Mouse (Mus musculus): ENCODE results near the gene Magohb.

The Magohb gene

GRCm38 (mm10) chr6:131262009-131262408, 31.0 kb downstream of the Magohb start:
- no peak for DNase-seq (ENCODE audit: low read depth)

DNA sequence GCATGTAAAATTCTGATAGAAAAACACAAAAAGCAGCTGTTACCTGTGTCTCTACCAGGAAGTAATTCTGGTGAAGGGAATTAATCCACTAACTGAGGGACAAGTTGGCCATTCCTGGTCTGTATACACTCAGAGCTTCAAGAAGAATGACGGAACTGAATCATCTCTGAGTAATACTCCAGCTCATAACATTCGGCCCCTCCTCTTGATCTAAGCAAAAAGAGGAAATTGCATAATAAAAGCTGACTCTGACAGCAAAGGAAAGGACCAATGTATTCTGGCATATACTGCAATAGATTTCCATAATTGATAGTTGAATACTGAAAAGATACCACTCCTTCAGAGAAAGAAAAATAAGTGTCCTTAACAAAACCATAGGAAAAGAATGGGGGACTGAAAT, 45.8 kb downstream of the Magohb start, which contains the start of gene Klra2:
Gene Klra2 (minus strand): TSS at position 157 of the 400 bp plus-strand sequence.
- no peak for DNase-seq (ENCODE audit: low read depth)

DNA sequence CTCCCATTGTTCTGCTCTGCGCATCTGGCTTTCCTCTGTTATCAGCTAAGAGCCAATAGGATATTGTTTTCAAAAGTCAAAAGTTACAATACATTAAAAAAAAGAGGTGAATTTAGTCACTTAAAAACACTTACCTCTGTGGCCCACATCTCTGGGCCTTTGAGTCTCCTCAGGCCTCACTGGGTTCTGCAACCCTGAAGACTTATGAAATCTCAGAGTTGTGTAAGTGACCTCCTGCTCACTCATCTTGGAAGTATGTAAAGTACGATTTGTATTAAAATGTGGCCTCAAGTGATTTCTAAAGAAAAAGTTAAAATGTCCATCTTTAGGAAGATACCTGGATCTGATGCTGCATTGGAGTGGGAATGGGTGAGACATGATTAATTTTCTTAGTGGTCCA, 48.0 kb downstream of the Magohb start:
- DNase-seq (ENCODE audit: low read depth): no peak

Data from c-Kit-positive CD71-positive TER-119-negative erythroid progenitor cells, embryonic 14.5 days (primary cell).